Mouse (Mus musculus): ENCODE measurements at regions not wholly inside any gene's neighbourhood (a gene's known extent, or its start where the extent isn't known, plus 50 kb on each side); places are given as distances from the start of the nearest gene placed in this dataset.

DNA sequence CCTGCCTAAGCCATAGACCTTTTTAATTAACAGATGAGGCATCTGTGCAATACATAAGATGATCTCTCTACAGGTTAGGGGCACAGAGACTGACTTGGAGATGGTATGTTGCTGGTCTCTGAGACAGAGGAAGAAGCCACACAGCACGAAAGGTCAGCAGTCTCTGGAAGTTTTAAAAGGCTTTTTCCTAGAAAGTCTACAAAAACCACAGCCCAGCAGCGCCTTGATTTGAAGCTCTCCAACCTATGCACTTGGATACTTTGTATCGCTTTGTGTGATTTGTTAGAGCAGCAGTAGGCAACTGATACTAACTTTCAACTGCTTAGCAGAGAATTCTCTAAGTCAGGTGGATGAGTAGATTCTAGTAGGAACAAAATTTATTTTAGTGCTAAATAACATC lies 132.3 kb upstream of the Tab2 start:
- Histone ChIP-seq H3K4me2 (ENCODE audit: low read depth, low read length) (no peak overlapping the region), H3K36me3 (ENCODE audit: control insufficient read depth, insufficient read depth) (no peaks in the 10 kb centered on the region), H3K27ac (ENCODE audit: low read length) (peak overlapping the region; percentile 56), H3K4me1 (ENCODE audit: control insufficient read depth, low read depth, low read length) (peaks cover 5% of the 10 kb centered on the region), H3K27me3 (ENCODE audit: control insufficient read depth, insufficient read depth, low read depth, low read length) (no peaks in the 10 kb centered on the region), H3K4me3 (ENCODE audit: low read depth, low read length) (no peak overlapping the region), H3K9ac (ENCODE audit: low read depth, low read length) (no peak overlapping the region), H3K9me3 (replicated peaks; ENCODE audit: control insufficient read depth, low read length) (no peaks in the 10 kb centered on the region)
- ATAC-seq (ENCODE audit: low read depth): no peak
- WGBS (ENCODE audit: insufficient replicate concordance): 61% methylated on average over 3 of the region's 3 CpGs

DNA sequence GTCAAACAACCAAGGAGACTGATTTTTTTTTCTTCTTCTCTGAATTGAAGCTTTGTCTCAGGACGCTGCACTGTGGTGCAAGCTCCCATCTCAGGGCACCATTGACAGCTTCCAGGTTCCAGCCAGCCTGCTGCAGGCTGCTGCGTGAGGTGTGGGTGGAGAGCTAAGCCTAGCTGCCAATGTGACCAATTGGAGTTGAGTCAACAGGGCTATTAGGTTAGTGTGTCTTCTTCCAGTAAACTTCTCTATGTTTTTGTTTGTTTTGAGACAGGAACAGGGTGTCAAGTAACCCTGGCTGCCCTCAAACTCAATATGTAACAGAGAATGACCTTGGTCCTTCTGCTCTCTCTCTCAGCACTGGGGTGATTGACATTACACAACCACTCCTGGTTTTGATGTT lies 131.1 kb upstream of the Tab2 start:
- no peaks in the 10 kb centered on the region for H3K9me3 ChIP-seq (replicated peaks; ENCODE audit: control insufficient read depth, low read length)
- H3K27me3 ChIP-seq (ENCODE audit: control insufficient read depth, insufficient read depth, low read depth, low read length): no peaks in the 10 kb centered on the region
- no peak overlapping the region for H3K4me2 ChIP-seq (ENCODE audit: low read depth, low read length)
- H3K4me1 ChIP-seq (ENCODE audit: control insufficient read depth, low read depth, low read length): peaks cover 5% of the 10 kb centered on the region
- peak overlapping the region; percentile 63 for H3K27ac ChIP-seq (ENCODE audit: low read length)
- H3K9ac ChIP-seq (ENCODE audit: low read depth, low read length): no peak overlapping the region
- no peak overlapping the region for H3K4me3 ChIP-seq (ENCODE audit: low read depth, low read length)
- peak; percentile 88 for ATAC-seq (ENCODE audit: low read depth)
- no peaks in the 10 kb centered on the region for H3K36me3 ChIP-seq (ENCODE audit: control insufficient read depth, insufficient read depth)
- WGBS (ENCODE audit: insufficient replicate concordance): 42% methylated on average over 2 of the region's 2 CpGs

DNA sequence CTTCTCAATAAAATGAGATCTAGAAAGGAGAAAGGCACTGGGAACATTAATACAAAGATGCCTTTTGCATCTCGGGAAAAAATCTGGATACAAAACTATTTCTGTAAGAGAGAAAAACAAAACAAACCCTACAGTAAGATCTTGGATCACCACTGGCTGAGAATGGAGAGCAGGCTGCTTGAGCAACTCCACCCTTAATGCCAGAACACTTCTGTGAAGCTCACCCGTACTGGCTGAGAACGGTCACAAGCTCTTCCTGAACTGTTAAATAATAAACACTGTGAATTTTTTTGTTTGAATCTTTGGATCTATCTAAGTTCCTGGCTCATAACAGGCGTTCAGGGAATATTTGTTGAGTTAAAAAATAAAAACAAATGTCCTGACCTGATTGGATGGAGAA lies 130.4 kb upstream of the Tab2 start:
- no peaks in the 10 kb centered on the region for H3K27me3 ChIP-seq (ENCODE audit: control insufficient read depth, insufficient read depth, low read depth, low read length)
- 51% methylated on average over 4 of the region's 4 CpGs for WGBS (ENCODE audit: insufficient replicate concordance)
- ATAC-seq (ENCODE audit: low read depth): no peak

GRCm38 (mm10) chr10:8077904-8078811 lies 122.1 kb upstream of the Tab2 start:
- Histone ChIP-seq H3K27ac (ENCODE audit: low read length) (no peak overlapping the region), H3K9me3 (replicated peaks; ENCODE audit: control insufficient read depth, low read length) (no peaks in the 10 kb centered on the region), H3K4me1 (ENCODE audit: control insufficient read depth, low read depth, low read length) (no peaks in the 10 kb centered on the region), H3K27me3 (ENCODE audit: control insufficient read depth, insufficient read depth, low read depth, low read length) (no peaks in the 10 kb centered on the region), H3K9ac (ENCODE audit: low read depth, low read length) (no peak overlapping the region), H3K36me3 (ENCODE audit: control insufficient read depth, insufficient read depth) (no peaks in the 10 kb centered on the region), H3K4me2 (ENCODE audit: low read depth, low read length) (no peak overlapping the region), H3K4me3 (ENCODE audit: low read depth, low read length) (no peak overlapping the region)
- no peak for ATAC-seq (ENCODE audit: low read depth)
- 42% methylated on average over 8 of the region's 8 CpGs for WGBS (ENCODE audit: insufficient replicate concordance)

More for the DNA sequence above, 130.4 kb upstream of the Tab2 start:
- Histone ChIP-seq H3K9me3 (replicated peaks; ENCODE audit: control insufficient read depth, low read length) (no peaks in the 10 kb centered on the region), H3K36me3 (ENCODE audit: control insufficient read depth, insufficient read depth) (no peaks in the 10 kb centered on the region), H3K4me1 (ENCODE audit: control insufficient read depth, low read depth, low read length) (peaks cover 3% of the 10 kb centered on the region), H3K4me2 (ENCODE audit: low read depth, low read length) (no peak overlapping the region), H3K4me3 (ENCODE audit: low read depth, low read length) (no peak overlapping the region), H3K27ac (ENCODE audit: low read length) (peak overlapping the region; percentile 63), H3K9ac (ENCODE audit: low read depth, low read length) (no peak overlapping the region)

DNA sequence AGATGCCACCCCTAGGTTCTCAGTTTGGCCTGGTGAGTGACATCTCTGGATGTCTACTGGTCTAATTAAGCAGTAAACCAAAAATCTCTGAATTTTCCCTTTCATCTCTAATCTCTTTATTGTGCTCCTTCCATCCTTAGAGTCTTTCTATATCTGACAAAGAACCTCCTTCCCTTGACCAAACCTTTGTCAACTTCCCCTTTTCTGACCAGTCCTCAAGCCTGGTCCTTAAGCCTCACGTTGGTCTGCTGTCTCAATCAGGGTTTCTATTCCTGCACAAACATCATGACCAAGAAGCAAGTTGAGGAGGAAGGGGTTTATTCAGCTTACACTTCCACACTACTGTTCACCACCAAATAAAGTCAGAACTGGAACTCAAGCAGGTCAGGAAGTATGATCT lies 116.4 kb upstream of the Tab2 start:
- Histone ChIP-seq H3K27ac (ENCODE audit: low read length) (no peak overlapping the region), H3K36me3 (ENCODE audit: control insufficient read depth, insufficient read depth) (no peaks in the 10 kb centered on the region), H3K9me3 (replicated peaks; ENCODE audit: control insufficient read depth, low read length) (no peaks in the 10 kb centered on the region), H3K4me3 (ENCODE audit: low read depth, low read length) (no peak overlapping the region), H3K9ac (ENCODE audit: low read depth, low read length) (no peak overlapping the region), H3K27me3 (ENCODE audit: control insufficient read depth, insufficient read depth, low read depth, low read length) (no peaks in the 10 kb centered on the region), H3K4me1 (ENCODE audit: control insufficient read depth, low read depth, low read length) (peaks cover 3% of the 10 kb centered on the region), H3K4me2 (ENCODE audit: low read depth, low read length) (no peak overlapping the region)
- WGBS (ENCODE audit: insufficient replicate concordance): 25% methylated on average over 1 of the region's 1 CpGs
- ATAC-seq (ENCODE audit: low read depth): no peak

- WGBS (ENCODE audit: insufficient replicate concordance): 43% methylated on average over 3 of the region's 3 CpGs
- ATAC-seq (ENCODE audit: low read depth): no peak
Measured at GRCm38 (mm10) chr10:8071858-8072257, 115.8 kb upstream of the Tab2 start.

DNA sequence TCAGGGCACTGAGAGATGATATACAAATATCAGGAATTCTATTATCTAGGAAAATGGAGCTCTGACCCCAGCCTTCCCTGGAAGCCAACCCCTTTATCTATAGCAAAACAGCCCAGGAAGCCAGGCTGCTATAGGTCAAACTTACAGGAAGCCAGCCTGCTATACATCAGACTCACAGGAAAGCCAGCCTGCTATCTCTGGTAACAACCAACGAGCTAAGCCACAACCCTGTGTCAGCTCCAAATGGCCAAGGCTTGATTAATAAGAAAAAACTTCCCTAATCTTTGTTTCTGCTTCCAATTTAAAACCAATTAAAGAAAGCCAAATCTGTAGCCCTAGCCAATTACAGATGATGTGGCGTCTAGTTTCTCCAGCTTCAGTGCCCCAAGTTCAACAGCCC lies 114.4 kb upstream of the Tab2 start:
- Histone ChIP-seq H3K27ac (ENCODE audit: low read length) (no peak overlapping the region), H3K4me1 (ENCODE audit: control insufficient read depth, low read depth, low read length) (peaks cover 7% of the 10 kb centered on the region), H3K4me3 (ENCODE audit: low read depth, low read length) (no peak overlapping the region), H3K36me3 (ENCODE audit: control insufficient read depth, insufficient read depth) (no peaks in the 10 kb centered on the region), H3K27me3 (ENCODE audit: control insufficient read depth, insufficient read depth, low read depth, low read length) (no peaks in the 10 kb centered on the region), H3K9me3 (replicated peaks; ENCODE audit: control insufficient read depth, low read length) (no peaks in the 10 kb centered on the region), H3K9ac (ENCODE audit: low read depth, low read length) (no peak overlapping the region), H3K4me2 (ENCODE audit: low read depth, low read length) (no peak overlapping the region)
- 18% methylated on average over 2 of the region's 2 CpGs for WGBS (ENCODE audit: insufficient replicate concordance)
- 0 out of 2 replicates have a peak, but pooled peaks have one; percentile 45 for ATAC-seq (ENCODE audit: low read depth)

More at GRCm38 (mm10) chr10:8071858-8072257, 115.8 kb upstream of the Tab2 start:
- Histone ChIP-seq H3K4me3 (ENCODE audit: low read depth, low read length) (no peak overlapping the region), H3K4me1 (ENCODE audit: control insufficient read depth, low read depth, low read length) (peaks cover 3% of the 10 kb centered on the region), H3K36me3 (ENCODE audit: control insufficient read depth, insufficient read depth) (no peaks in the 10 kb centered on the region), H3K27me3 (ENCODE audit: control insufficient read depth, insufficient read depth, low read depth, low read length) (no peaks in the 10 kb centered on the region), H3K9me3 (replicated peaks; ENCODE audit: control insufficient read depth, low read length) (no peaks in the 10 kb centered on the region), H3K9ac (ENCODE audit: low read depth, low read length) (no peak overlapping the region), H3K27ac (ENCODE audit: low read length) (no peak overlapping the region), H3K4me2 (ENCODE audit: low read depth, low read length) (no peak overlapping the region)

DNA sequence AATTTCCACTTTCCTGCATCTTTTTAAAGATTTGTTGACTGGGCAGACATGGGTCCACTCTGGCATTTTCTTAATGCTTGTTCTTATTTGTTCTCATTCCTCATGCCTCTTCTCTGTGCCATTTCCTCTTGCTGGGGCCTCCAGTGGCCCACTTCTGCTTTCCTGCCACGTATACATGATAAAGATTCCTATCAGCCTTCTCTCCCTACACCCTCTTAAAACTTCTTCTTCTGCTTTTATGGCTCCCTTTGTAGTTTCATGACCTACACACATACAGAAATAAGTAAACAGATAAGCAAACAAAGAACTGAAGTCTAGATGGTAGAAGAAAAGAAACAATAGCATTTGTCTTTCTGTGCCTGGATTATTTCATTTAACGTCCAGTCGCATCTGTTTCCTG lies 110.9 kb upstream of the Tab2 start:
- no peak overlapping the region for H3K9ac ChIP-seq (ENCODE audit: low read depth, low read length)
- no peak overlapping the region for H3K4me2 ChIP-seq (ENCODE audit: low read depth, low read length)
- no peak overlapping the region for H3K27ac ChIP-seq (ENCODE audit: low read length)
- H3K4me1 ChIP-seq (ENCODE audit: control insufficient read depth, low read depth, low read length): peaks cover 7% of the 10 kb centered on the region
- H3K9me3 ChIP-seq (replicated peaks; ENCODE audit: control insufficient read depth, low read length): no peaks in the 10 kb centered on the region
- no peak for ATAC-seq (ENCODE audit: low read depth)
- H3K4me3 ChIP-seq (ENCODE audit: low read depth, low read length): no peak overlapping the region
- no peaks in the 10 kb centered on the region for H3K27me3 ChIP-seq (ENCODE audit: control insufficient read depth, insufficient read depth, low read depth, low read length)
- 26% methylated on average over 3 of the region's 3 CpGs for WGBS (ENCODE audit: insufficient replicate concordance)
- H3K36me3 ChIP-seq (ENCODE audit: control insufficient read depth, insufficient read depth): no peaks in the 10 kb centered on the region

- Histone ChIP-seq H3K27me3 (ENCODE audit: control insufficient read depth, insufficient read depth, low read depth, low read length) (no peaks in the 10 kb centered on the region), H3K9me3 (replicated peaks; ENCODE audit: control insufficient read depth, low read length) (no peaks in the 10 kb centered on the region), H3K36me3 (ENCODE audit: control insufficient read depth, insufficient read depth) (no peaks in the 10 kb centered on the region), H3K4me3 (ENCODE audit: low read depth, low read length) (no peak overlapping the region), H3K4me2 (ENCODE audit: low read depth, low read length) (no peak overlapping the region), H3K4me1 (ENCODE audit: control insufficient read depth, low read depth, low read length) (peaks cover 7% of the 10 kb centered on the region), H3K9ac (ENCODE audit: low read depth, low read length) (no peak overlapping the region), H3K27ac (ENCODE audit: low read length) (peak overlapping the region; percentile 72)
- 23% methylated on average over 8 of the region's 8 CpGs for WGBS (ENCODE audit: insufficient replicate concordance)
- peak; percentile 67 for ATAC-seq (ENCODE audit: low read depth)
Measured at GRCm38 (mm10) chr10:8065746-8066145, 109.7 kb upstream of the Tab2 start.
